ENCODE assay signal across 8 mouse cellular contexts in genomic region chr3:89784991-89785753, GRCm38 (mm10). TPM values are rescaled to one million over a fixed set of nuclear protein-coding genes. Genes with fewer than 3 reads are reported as not detected.
DNase-seq lines count a peak whose midpoint lies in the region; ATAC-seq and TF ChIP-seq lines count a peak whose summit lies in the region.

No protein-coding gene starts in this region.

- no peak overlapping the region for H3K27ac ChIP-seq in neural tube, embryonic 15.5 days (replicated peaks)
- no peak overlapping the region for H3K27ac ChIP-seq in hindbrain, embryonic 15.5 days (replicated peaks)
- H3K27ac ChIP-seq in spleen, adult 2 months (ENCODE audit: insufficient read depth, low read length), result 0 out of 2 replicates have a peak overlapping the region, but pooled peaks have one; percentile 30

- H3K4me3 ChIP-seq in neural tube, embryonic 15.5 days (replicated peaks), result no peak overlapping the region
- no peak overlapping the region for H3K4me3 ChIP-seq in hindbrain, embryonic 15.5 days
- H3K4me3 ChIP-seq in spleen, adult 2 months (ENCODE audit: extremely low read depth, insufficient read depth, insufficient read length), result no peak overlapping the region

- no peak for TF ChIP-seq POLR2A in spleen, adult 2 months (IDR thresholded peaks at IDR 0.05; ENCODE audit: low read depth, low read length)

- intact Hi-C loops in left cerebral cortex, postnatal 25 days (cut with DNase I), result loop anchor here (2.0 to 10.0 kb wide), 2 partner anchors 74 to 290 kb away; partner anchors contain the start of gene Tpm3

- ATAC-seq in neural tube, embryonic 15.5 days (ENCODE audit: low FRiP score), result no peak
- peak; percentile 57 for ATAC-seq in hindbrain, embryonic 15.5 days (ENCODE audit: low FRiP score, low read depth)
- ATAC-seq in megakaryocyte progenitor cell, adult 5-6 weeks (replicated peaks; ENCODE audit: poor library complexity), result peak; percentile 95

- 21% methylated on average over 11 of the region's 11 CpGs for WGBS in neural tube, embryonic 15.5 days
- 19% methylated on average over 11 of the region's 11 CpGs for WGBS in hindbrain, embryonic 15.5 days
- 17% methylated on average over 11 of the region's 11 CpGs for WGBS in spleen, adult 2 months

- no peaks in the 10 kb centered on the region for H3K9me3 ChIP-seq in neural tube, embryonic 15.5 days (replicated peaks)
- no peaks in the 10 kb centered on the region for H3K9me3 ChIP-seq in hindbrain, embryonic 15.5 days

- DNase-seq in neural tube, embryonic 10.5 days (ENCODE audit: extremely low spot score, low spot score), result peak; percentile 61
- peak; percentile 77 for DNase-seq in cerebellum, adult 9-11 months
- peak; percentile 60 to 70 for DNase-seq in frontal cortex, postnatal 36 days (ENCODE audit: low spot score in 2 of 2)
- DNase-seq in left cerebral cortex, postnatal 25 days (ENCODE audit: low spot score in 2 of 2), result peak; percentile 58 to 65
- peak in 1 of 2 experiments; percentile 48 for DNase-seq in spleen, adult 2 months (ENCODE audit: low read depth in 1 of 2, low spot score in 2 of 2)

- no peak overlapping the region for H3K9ac ChIP-seq in neural tube, embryonic 15.5 days (replicated peaks)
- H3K9ac ChIP-seq in hindbrain, embryonic 15.5 days, result 0 out of 2 replicates have a peak overlapping the region, but pooled peaks have one; percentile 1

- no peak overlapping the region for H3K4me2 ChIP-seq in neural tube, embryonic 15.5 days
- peak overlapping the region; percentile 13; the same call in 1 of the 2 replicates for H3K4me2 ChIP-seq in hindbrain, embryonic 15.5 days

- peaks cover 11% of the 10 kb centered on the region for H3K4me1 ChIP-seq in neural tube, embryonic 15.5 days
- peaks cover 4% of the 10 kb centered on the region; the same call in 1 of the 2 replicates for H3K4me1 ChIP-seq in hindbrain, embryonic 15.5 days (replicated peaks)
- H3K4me1 ChIP-seq in spleen, adult 2 months (ENCODE audit: control insufficient read depth, insufficient read depth, insufficient read length), result peaks cover 4% of the 10 kb centered on the region; the same call in 1 of the 2 replicates

- H3K36me3 ChIP-seq in neural tube, embryonic 15.5 days, result peaks cover 36% of the 10 kb centered on the region
- H3K36me3 ChIP-seq in hindbrain, embryonic 15.5 days, result peaks cover 30% of the 10 kb centered on the region
- H3K36me3 ChIP-seq in spleen, adult 2 months (ENCODE audit: control insufficient read depth, insufficient read depth, low read length), result peaks cover 26% of the 10 kb centered on the region

- H3K27me3 ChIP-seq in neural tube, embryonic 15.5 days (replicated peaks), result no peaks in the 10 kb centered on the region
- no peaks in the 10 kb centered on the region for H3K27me3 ChIP-seq in hindbrain, embryonic 15.5 days
- H3K27me3 ChIP-seq in spleen, adult 2 months (ENCODE audit: control insufficient read depth, insufficient read depth, low read length), result no peaks in the 10 kb centered on the region

- TF ChIP-seq CTCF in spleen, adult 2 months (IDR thresholded peaks at IDR 0.05; ENCODE audit: extremely low read depth, insufficient read depth, insufficient read length, insufficient replicate concordance), result peak; percentile 86

RNA-seq across cellular contexts. Expression of gene Ube2q1, which starts 11.8 kb away (rescaled TPM):
- polyA plus RNA-seq in neural tube, embryonic 15.5 days (2015; fragmentation: Nextera tagmentation; extraction: Ambion mirVana), result 10.8 and 11.1 TPM in 2 replicates
- polyA plus RNA-seq in hindbrain, embryonic 15.5 days (2015; fragmentation: Nextera tagmentation; extraction: Ambion mirVana), result 12.2 and 12.3 TPM in 2 replicates
- total RNA-seq in left cerebral cortex, postnatal 25 days (2021), result 10 to 100 TPM; 87.1 to 89.9 TPM
- 92.5 and 110 TPM in 2 replicates for total RNA-seq in megakaryocyte progenitor cell, adult 5-6 weeks (2015)
- total RNA-seq in megakaryocyte progenitor cell, adult 5-6 weeks (2017), result 98.1 and 128 TPM in 2 replicates
- polyA plus RNA-seq in spleen, adult 2 months (2012; rRNA removed), result 23.8 and 26.5 TPM in 2 replicates

RNA-seq across cellular contexts. Expression of gene Chrnb2, which starts 20.7 kb away (rescaled TPM):
- polyA plus RNA-seq in neural tube, embryonic 15.5 days (2015; fragmentation: Nextera tagmentation; extraction: Ambion mirVana), result 18.9 and 22.5 TPM in 2 replicates
- 23.3 and 27.4 TPM in 2 replicates for polyA plus RNA-seq in hindbrain, embryonic 15.5 days (2015; fragmentation: Nextera tagmentation; extraction: Ambion mirVana)
- 10 to 100 TPM; 25.5 to 26.2 TPM for total RNA-seq in left cerebral cortex, postnatal 25 days (2021)
- total RNA-seq in megakaryocyte progenitor cell, adult 5-6 weeks (2015), result 0.22 and 0.71 TPM in 2 replicates
- total RNA-seq in megakaryocyte progenitor cell, adult 5-6 weeks (2017), result 0.30 and 0.37 TPM in 2 replicates
- 1.4 and 1.6 TPM in 2 replicates for polyA plus RNA-seq in spleen, adult 2 months (2012; rRNA removed)

RNA-seq across cellular contexts. Expression of gene She, which starts 46.0 kb away (rescaled TPM):
- polyA plus RNA-seq in neural tube, embryonic 15.5 days (2015; fragmentation: Nextera tagmentation; extraction: Ambion mirVana), result 1.4 and 2.0 TPM in 2 replicates
- polyA plus RNA-seq in hindbrain, embryonic 15.5 days (2015; fragmentation: Nextera tagmentation; extraction: Ambion mirVana), result 1.6 and 1.8 TPM in 2 replicates
- total RNA-seq in left cerebral cortex, postnatal 25 days (2021), result 1 to 10 TPM; 3.1 to 3.4 TPM
- total RNA-seq in megakaryocyte progenitor cell, adult 5-6 weeks (2015), result 0.12 TPM in 1 of 2 replicates, not detected in the other
- not detected in 2 replicates for total RNA-seq in megakaryocyte progenitor cell, adult 5-6 weeks (2017)
- polyA plus RNA-seq in spleen, adult 2 months (2012; rRNA removed), result 1.1 TPM in 2 replicates
